Mouse (Mus musculus) cerebellum, adult 2 months (tissue): ENCODE results near the gene Mvb12b.

Experiments
- CTCF ChIP-seq: fragments of 200-500 bp; IDR thresholded peaks from 2 replicates; pipeline ENCODE4 v1.5.1; 2011; ENCODE audit warnings: low read depth, mild to moderate bottlenecking, control low read depth, low read length, moderate library complexity, borderline replicate concordance; ENCODE audit not compliant: insufficient read depth
- POLR2A ChIP-seq: fragments of 200-500 bp; IDR thresholded peaks from 2 replicates; pipeline ENCODE4 v1.6.1; 2011; ENCODE audit warnings: low read length, control low read depth, borderline replicate concordance; ENCODE audit not compliant: insufficient read depth

DNA sequence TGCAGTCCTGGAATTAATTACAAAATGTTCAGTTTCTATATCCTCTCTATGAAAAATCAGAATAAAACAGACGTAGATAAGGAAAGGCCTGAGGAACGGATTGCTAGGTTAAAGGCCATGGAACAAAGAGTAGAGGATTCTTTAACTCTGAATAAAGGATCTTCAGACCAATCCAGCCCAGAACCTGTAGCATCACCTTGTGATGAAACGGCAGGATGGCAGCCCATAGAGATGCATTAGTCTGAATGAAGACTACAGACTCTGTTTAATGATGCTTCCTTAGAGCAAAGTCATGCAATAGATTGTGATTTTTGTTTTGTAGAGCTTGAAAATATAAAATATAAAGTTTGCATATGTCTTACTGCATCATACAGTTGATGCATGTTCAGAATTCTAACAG, 8.1 kb upstream of the Mvb12b start:
- TF ChIP-seq CTCF (no peak), POLR2A (no peak)
